Mouse (Mus musculus) adrenal gland, postnatal 14 days (tissue): ENCODE results near the gene Unc119b. TPM values are rescaled to one million over a fixed set of nuclear protein-coding genes. Genes with fewer than 3 reads are reported as not detected.
"Not testable (repeated sequence)": the region's sequence is repeated elsewhere in the genome, so short reads cannot be mapped to it uniquely, and the experiment has no call there.

Source experiments
- DNase-seq: peaks from one replicate; pipeline ENCODE4 v3.0.0; 2021; ENCODE audit warnings: mixed read lengths
- total RNA-seq: library from RNA; stranded (reverse); gene quantifications from 2 replicates; pipeline ENCODE4 v1.2.3, GENCODE M21; 2021

Unc119b gene
- total RNA-seq, 1 experiment from 2014 or later = 36.9 TPM

DNA sequence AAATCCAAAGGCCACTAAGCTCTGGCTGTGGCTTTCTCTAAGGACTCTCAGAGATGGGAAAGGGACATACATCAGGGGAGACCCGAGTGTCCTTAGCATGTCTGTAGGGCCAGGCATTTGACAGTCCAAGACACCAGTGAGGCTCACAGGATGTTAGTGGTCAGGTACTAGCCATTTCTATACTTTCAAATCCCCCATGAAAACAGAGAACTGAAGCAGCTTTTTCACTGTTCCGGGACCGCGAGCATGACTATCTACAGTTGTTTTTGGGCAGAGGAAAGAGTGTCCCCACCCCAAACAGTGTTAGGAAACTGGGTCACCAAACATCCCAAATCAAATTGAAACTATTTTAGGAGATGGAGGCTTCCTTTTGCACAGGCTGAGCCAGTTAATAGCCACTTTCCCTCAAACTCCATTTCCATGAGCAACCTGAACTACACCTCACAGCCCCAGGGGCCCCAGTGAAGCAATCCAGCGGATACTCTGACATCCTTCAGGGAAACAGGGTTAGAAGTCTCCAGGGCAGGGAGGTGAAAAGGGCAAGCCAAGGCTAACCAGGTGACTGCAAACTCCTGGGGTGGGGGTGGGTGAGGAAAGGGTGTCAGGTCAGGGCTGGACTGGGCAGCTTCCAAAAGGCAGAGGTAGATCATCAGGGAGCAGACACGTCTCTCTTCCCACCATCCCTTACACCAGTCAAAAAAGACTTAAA lies 1.3 kb downstream of the Unc119b start:
- no peak for DNase-seq

DNA sequence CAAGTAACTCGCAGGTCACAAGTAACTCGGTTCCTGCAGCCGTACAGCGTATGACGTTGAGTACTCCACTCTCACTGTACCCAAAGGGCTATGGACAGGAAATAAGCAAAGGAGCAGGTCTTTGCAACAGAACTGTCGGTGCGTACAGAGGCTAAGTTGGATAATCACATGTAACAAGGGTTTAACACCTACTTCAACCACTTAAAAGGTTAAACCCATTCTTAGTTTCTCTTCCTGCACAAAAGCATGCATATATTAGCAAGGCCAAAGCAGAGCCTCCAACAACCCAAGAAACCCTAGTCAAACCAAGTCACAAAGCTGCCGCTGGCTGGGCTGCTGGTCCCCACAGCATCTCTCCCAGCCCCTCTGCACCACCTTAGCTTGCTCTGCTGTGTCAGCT lies 2.3 kb downstream of the Unc119b start:
- DNase-seq = no peak

DNA sequence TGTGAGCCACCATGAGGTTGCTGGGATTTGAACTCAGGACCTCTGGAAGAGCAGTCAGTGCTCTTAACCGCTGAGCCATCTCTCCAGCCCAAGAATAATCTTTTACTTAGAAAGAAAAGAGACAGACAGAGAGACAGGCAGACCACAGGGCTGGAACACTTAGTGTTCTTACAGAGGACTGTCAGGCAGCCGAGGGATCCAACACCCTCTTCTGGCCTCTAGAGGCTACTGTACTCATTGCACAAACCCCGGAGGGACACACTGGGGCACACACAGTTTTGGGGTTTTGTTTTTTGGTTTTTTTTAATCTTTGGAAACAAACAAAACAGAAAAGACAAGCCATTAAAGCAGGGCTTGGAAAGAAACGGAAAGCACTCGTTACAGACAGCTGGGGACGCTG lies 5.4 kb downstream of the Unc119b start:
- DNase-seq = no peak

DNA sequence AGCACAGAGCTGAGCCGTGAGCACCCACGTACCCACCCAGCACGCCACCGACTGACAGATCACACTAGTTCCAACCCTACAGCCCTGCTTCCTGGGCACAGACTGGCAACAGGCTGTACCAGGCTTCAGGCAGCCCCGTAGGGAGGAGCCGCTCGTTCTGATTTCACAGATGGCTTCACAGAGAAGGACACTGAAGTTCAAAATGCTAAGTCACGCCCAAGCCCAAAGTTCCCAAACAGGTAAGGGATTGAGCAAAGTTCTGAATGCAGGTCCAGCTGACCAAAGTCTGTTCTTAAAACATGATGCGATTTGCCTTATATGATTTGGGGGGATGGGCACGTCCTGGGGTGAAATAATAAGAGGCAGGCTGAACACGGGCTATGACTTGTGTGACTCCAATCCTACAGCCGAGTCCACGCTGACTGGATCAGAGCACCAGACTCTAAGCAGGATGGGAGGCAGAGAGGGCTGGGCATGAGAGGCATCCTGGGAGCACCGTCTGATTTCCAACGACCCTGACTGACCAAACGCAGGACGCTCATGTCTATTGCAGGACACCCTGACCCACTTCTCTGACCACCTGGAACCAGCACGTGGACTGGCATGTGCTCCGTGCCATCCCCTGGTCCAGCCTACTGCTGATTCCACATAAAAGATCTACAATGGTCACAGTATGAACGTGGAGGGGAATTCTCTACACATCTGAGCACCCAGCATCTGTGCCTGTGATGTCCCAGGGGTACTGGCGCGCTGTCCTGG lies 7.2 kb downstream of the Unc119b start:
- DNase-seq = no peak

DNA sequence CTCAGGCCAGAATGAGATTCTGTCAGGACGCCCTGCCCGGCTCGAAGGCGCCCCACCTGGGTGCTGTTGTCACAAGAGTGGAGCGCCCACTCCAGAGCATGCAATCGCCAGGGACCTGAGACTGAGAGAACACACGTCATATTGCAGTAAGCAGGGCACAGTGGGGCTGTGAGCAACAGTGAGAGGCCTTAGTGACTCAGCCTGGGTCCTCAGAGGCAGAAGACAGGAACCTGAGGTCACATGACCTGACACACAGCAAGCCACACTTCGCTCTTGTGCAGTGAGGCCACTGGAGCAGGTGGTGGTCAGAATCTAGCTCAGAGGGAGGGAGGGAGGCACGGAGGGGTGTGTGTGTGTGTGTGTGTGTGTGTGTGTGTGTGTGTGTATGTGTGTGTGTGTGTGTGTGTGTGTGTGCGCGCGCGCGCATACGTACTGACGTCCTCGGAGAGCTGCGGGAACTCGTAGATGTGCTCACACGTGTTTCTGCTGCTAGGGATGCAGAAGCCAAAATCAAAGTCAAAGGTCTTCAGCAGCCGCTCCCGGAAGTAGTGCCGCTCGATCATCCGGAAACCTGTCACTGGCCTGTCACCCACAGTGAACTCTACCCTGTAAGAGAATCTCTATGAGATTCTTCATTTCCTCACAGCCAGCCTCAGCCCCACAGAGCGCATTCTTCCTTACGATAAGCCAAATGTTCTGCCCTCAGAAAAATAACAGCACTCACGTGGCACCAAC lies 8.0 kb downstream of the Unc119b start:
- DNase-seq = no peak

DNA sequence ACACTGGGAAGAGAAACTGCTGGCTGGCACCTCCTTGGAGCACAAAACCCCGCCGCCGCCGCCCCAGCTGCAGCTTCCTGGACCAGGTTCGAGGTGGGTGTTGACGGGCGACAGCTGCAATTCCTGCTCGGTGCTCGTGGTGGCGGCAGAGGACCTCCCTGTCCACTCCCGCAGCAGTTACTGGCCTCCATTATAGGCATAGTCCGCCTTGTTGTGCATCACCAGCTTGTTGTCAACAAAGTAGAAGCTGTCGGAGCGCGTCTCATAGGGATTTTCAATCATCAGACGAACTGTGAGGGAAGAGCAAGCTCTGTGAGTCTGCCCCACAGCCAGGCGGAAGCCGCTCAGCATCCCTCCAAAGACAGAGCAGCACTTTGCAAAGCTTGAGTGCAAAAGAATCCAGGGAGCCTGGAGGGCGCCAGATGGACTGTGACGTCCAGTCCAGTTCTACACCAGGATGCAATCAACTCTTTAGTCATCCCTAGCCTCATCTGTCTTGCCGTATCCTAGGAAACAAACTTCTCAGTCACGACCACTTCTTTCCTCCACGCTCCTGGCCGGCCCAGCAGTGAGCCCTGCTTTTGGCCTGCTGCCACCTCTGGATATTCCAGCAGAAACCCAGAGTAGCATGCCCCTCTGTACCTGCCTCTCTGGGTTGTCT lies 9.4 kb downstream of the Unc119b start:
- peak; percentile 90 for DNase-seq

DNA sequence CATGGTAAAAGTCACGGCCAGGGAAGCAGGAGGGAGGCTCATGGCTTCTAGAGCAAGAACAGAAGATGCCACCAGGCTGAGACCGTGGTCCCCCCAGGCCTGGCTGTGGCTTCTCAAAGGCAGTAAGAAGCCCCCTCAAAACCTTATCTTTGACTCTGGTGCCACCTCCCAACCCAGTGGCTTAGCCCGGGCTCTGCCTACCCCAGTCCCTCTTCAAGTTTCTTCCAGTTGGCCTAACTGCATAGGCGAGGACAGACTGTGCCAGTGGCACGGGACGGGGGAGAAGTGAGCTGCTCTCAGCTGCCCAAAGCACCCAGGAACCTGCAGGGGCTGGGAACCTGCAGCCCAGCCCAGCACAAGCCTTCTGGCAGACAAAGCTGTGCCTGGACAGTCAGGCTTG lies 10.1 kb downstream of the Unc119b start:
- no peak for DNase-seq

DNA sequence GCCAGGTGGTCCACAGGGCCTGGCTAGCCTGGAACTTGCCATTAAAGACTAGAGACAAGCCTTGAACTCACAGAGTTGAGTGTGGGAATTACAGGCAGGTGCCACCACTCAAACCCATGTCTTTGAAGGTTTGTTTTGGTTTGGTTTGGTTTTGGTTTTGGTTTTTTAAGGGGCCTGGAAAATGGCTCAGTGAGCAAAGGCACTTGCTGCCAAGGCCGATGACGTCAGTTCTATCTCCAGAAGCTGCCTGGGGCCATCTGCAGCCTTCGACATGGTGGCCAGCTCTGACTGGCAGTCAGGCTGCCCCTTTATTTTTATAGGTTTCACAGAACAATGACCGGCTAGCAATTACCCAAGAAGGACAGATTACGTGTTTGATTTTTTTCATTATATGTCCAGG lies 13.8 kb downstream of the Unc119b start:
- DNase-seq = no peak

DNA sequence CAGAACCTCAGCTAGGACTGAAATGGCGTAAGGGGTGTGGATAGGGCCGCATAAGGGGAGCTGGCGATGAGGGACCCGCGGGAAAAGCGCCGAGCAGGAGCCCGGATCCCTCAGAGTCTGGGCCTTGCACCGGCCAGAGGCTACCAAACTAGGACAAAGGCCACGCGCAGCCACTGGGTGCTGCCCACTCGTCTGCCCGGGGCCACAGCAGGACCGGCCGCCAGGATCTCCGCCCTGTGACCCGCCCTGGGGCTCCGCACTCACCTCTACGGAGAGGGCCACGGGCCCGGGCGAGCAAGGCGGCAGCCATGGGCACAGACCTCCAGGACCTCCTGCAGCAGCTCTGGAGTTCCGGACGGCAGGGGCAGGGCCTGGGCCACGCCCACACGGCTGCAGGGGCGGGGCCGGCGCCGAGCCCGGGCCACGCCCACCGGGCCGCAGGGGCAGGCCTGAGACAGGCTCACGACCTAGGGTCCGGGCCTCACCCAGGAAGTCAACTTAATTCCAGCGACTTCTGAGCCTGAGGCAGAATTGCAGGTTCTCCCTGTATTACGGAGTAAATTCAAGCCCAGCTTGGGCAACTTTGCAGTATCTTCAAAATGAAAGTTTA lies 15.7 kb downstream of the Unc119b start, which contains the start of gene Acads:
Gene Acads, minus strand, starts transcription at position 386 of the 610 bp plus-strand sequence.
- DNase-seq = peak; percentile 93

DNA sequence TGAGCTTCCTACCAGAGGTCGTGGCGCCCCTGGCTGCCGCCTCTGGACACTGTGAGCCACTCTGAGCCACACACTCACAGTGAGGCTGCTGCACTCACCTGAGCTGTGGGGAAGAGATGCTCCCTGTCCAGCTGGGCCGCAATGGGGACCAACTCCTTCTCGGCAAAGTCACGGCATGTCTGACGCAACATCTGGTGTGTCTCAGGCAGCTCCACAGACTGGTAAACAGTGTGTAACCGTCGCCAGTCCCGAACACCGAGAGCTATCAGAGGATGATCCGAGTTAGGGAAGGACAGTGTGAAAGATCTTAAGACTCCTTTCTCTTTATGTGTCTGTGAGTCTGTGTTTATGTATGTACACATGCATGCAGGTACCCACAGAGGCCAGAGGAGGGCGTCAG lies 17.3 kb downstream of the Unc119b start:
- no peak for DNase-seq

DNA sequence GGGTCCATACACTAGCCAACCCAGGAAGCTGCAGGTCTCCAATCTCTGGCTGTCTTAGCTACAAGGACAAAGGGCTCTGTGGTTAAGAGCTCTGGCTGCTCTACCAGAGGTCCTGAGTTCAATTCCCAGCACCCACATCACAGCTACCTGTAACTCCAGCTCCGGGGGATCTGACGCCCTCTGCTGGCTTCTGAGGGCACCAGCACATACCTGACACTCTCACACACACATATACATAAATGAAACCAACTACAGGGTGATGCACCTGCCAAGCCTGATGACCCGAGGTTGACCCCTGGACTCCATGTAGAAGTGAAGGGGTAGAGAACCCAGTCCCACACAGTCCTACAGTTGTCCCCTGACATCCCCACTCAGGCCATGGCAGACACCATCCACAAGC lies 18.3 kb downstream of the Unc119b start:
- no peak for DNase-seq

DNA sequence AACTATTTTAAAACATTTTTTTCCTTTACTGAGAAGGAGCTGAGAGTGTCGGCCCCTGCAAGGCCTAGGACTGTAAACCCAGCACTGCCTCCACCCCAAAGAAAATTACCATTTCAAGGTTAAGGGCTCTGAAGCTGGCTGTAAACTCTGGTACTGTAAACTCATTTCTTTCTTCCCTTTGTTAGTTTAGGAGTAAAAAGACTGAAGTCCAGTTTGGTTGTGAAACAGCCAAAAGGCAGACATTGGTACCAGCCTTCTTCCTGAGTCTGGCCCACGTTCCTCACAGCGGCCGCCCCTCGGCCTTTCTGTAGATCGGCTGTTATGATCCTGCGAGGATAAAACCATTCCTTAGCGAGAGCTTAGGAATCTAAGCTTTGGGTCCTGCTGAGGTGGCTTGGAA lies 20.3 kb downstream of the Unc119b start:
- no peak for DNase-seq

DNA sequence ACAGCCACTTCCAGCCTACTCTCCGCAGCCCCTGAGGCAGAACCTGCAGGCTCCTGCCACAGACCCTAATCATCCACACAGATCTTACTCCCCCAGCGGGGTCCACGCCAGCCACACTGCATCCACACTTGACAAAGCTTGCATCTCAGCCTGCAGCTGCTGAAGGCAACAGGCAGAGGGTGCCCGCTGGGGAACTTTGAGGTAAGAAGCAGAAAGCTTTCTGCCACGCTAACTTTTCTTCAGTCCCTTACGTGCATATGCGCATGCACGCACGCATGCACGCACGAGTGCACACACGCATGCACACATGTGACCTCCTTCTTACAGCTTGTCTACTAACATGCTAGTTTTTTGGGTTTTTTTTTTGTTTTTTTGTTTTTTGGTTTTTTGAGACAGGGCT lies 21.5 kb downstream of the Unc119b start:
- DNase-seq = no peak

DNA sequence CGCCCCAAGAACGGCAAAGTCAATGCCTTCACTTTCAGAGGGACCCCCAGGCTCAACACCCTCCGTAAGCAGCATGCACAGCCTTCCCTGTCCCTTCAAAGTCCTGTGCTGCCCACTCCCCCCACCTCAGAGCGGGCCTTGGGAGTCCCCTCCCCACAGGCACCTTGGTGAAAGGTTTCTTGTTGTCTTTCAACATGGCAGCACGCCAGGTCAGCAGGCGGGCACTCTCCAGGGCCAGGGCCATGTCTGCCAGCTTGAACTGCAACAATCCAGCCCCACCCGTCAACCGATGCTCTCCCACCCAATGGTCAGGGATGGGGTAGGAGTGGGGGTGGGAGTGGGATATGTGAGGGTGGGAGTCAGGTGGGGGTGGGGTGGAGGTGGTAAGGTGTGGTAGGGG lies 23.6 kb downstream of the Unc119b start:
- DNase-seq = peak; percentile 70

DNA sequence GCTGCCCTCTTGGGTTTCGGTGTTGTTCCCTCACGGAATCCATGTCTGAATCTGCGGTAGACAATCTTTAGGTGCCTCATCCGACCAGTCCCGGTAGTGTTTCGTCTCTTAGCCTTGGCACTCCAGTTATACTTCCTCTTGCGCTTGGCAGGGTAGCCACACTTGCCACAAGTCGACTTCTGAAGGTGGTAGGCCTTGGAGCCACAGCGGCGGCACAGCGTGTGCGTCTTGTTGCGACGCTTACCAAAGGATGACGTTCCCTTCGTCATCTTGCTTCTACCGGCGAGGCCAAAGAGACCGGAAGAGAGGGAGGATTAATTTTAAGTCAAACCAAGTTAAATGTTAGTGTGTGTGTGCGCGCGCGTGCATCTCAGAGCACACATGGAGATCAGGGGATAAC lies 31.5 kb downstream of the Unc119b start:
- DNase-seq = not testable (repeated sequence)

DNA sequence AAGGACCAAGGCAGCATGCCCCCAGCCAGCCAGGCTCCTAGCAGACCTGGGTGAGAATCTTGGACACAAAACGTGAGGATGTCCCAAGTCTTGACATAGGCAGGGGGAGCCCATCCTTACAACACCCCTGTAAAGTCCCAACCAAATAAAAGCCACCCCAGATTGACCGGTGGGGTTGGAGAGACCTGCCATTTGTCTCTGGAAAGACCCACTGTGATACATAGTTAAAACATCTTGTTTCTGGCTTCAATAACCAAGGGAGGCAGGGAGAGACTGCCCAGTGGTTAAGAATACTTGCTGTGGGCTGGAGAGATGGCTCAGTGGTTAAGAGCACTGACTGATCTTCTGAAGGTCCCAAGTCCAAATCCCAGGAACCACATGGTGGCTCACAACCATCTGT lies 32.5 kb downstream of the Unc119b start:
- no peak for DNase-seq

DNA sequence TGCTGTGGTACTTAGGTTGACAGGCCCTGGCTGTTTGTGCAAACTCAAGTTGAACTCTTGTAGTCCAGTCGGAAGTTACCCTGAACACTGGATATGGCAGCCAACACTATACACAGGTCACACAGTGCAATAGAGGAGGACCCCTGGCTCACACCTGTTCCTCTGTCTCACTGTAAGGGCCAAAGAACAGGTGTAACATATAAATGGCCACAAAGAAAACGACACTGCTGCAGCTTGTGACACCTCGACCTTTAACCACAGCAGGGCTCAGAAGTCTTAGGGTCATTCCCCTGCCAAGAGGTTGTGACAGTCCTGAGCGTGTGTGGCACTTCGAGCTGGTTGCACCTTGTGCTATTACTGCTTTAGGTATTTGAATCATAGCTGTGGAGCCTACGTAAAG lies 34.3 kb downstream of the Unc119b start:
- no peak for DNase-seq

DNA sequence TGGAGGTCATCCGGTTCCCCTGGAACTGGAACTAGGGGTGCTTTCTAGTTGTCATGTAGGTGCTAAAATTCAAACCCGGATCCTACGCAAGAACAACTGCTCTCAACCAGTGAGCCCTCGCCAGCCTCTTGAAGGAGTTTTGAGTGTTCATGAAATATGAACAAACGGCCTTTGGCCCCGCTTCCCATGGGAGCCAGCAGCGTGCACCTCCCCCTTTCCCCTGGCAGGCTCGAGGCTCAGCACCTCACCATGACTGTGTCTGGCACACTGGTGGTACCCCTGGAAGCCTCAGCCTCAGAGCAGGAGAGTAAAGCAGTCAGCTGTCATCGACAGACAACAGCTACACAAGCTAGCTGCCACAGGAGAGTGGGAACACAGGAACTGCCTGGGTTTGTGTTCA lies 34.8 kb downstream of the Unc119b start:
- peak; percentile 81 for DNase-seq

DNA sequence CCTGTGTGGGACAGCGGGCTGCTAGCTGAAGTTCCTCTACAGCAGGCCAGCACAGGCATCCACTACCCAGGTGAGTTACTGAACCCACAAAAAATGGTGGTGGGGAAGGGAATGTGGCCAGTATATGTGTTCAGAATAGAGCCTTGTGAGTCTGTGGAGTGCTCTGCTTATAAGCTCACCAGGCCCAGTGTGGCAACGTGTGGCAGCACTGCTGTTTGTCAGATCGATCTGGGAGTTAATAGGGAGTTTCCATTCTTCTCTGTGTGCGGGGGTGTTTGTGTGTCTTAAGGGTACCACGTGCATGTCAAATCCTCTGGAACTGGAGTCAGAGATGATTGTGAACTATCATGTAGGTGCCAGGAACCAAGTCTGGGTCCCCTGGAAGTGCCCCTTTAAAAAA lies 35.2 kb downstream of the Unc119b start:
- no peak for DNase-seq

DNA sequence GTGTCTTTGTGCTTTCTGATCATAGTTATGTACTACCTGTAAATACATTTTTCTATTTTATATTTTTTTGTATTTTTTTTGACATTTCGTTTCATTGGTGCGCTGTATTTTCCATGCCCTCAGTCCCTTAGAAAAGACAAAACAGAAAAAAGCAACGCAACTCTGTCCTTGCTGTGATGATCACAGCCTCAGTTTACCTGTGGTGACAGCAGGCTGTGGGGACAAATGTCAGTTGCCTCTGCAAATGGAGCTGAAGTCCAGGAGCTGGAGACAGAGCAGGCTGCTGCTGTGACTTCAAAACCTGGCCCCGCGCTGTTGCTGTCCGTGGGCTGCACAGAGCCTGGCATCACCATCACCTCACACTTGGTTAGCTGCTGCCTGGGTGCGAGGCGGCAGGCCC lies 36.6 kb downstream of the Unc119b start, which contains the start of gene Gm10401:
Gene Gm10401, minus strand, starts transcription at position 101 of the 400 bp plus-strand sequence.
- DNase-seq = no peak

DNA sequence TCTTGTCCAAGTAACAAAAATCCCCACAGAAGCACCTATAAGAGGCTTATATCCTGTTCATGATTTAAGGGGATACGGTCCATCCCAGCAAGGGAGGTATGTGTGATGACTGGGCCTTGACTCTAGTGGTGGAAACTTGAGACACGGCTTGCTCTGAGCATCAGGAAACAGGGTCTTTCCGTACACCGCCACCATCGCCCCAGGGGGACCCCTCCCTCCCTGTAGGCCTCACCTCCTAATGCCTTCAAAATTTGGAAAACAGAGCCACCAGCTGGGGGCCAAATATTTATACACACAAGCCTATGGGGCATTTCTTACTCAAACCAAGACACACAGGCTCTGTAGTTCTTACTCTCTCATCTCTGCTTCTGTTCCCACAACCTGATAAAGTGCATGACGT lies 43.0 kb downstream of the Unc119b start:
- no peak for DNase-seq

DNA sequence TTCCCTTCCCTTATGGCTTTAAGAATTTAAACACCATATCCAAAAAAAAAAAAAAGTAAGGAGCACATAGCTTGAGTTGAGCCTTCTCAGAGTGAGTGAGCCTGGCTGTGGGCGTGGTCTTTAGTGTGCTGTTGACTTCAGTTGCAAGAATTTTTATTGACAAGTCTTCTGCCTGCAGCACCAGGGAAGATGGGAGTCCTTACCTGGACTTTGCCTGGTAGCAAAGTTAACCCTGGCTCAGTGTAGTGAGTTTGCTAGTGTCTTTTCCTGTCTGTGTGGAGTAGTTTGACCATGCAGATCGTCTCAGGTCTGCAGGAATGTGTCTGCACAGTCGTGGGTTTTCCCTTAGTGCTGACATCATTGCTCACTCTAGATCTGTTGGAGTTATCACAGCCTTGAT lies 43.8 kb downstream of the Unc119b start:
- no peak for DNase-seq
